Mouse (Mus musculus) c-Kit-negative CD71-positive TER-119-positive erythroid progenitor cells, embryonic 14.5 days (primary cell): ENCODE measurements at regions not wholly inside any gene's neighbourhood (a gene's known extent, or its start where the extent isn't known, plus 50 kb on each side); places are given as distances from the start of the nearest gene placed in this dataset.

Source experiments
- DNase-seq: peaks from one replicate; pipeline ENCODE4 v3.0.0-alpha.2; 2013; ENCODE audit warnings: low read depth, low spot score

DNA sequence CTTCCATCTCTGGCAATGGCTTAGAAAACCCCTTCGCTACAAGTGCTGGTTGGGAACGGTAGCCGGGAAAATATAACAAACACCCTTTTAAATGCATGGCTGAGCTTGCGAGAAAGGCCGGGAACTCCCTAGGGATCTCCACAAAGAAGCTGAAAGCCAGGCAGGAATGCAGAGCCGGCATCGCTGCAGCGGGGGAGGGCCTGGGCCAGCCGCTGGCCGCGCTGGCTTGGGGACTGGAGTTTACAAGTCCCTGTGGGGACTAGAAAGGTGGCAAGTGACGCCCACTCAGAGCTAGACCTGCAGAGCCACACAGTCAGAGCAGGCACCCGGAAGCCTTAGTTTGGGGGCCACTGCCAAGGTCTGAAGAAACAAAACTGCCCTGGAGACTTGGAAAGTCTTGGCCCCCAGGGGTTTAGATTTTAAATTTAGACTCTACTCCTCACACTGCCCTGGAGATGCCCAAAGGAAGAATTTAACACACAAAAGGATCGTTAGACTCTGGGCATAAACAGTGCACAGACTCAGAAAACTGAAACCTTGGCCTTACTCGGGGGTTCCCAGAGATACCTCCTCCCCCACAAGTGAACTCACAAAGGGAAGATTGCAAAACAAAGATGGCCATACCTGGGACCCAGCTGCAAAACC is 59.4 kb downstream of the 1700001O22Rik start:
- no peak for DNase-seq

GRCm38 (mm10) chr2:30743265-30743846 is 60.1 kb downstream of the 1700001O22Rik start:
- no peak for DNase-seq

DNA sequence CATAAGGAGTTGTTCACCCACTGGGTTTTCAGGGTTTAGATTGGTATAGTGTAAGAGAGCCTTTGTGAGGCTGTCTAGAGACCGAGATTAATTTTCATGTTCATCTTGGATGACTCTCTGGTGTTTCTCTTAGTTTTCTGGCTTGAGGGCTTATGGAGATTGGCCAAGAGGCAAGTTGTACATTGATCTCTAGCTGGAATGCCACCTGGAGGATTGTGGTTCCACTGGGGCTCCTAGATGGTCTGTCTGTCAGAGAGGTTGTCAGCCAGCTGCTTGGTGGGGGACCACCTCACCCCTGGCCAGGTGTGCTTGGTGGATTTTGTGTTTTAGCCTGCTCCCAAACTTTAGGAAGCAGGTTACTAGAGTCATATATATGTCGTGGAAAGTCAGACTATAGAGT is 62.0 kb downstream of the 1700001O22Rik start:
- DNase-seq: no peak

- DNase-seq: no peak
Measured at GRCm38 (mm10) chr2:30737759-30738158, 65.7 kb downstream of the 1700001O22Rik start.

GRCm38 (mm10) chr2:30736705-30737104 is 66.8 kb downstream of the 1700001O22Rik start:
- no peak for DNase-seq

DNA sequence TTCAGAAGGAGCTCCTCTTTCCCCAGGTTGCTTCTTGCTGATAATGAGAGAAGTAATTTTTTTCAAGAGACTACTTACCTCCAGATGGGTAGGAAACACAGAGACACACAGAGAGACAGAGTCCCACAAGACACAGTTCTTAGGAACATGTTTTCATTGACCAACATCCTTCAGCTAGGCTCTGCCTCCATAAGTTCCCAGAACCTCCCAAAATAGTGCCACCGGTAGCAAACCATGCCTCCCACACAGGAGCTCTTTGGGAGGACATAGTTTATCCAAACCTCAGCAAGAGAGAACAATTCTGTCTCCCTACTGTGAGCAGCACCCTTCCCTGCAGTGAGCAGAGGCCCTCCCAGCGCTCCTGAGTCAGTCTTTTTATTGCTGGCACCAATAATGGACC is 67.2 kb downstream of the 1700001O22Rik start:
- no peak for DNase-seq

DNA sequence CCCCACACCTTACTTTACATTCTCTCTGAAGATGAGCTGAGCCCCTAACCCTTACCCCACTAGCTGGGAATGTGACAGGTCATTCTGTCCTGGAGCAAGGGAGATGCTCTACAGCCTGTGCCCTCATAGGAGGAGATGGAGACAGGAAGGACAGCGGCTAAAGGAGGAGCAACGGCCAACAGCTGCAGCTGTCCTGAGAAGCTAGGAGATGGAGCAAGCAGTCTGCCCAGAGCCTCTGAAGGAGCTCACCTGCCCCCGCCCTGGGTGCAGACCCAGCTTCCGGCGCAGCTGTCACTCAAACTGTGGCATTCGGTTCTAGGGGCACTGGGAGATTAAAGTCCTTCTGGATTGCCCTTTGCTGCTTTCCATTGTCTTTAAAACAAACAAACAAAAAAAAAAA is 69.6 kb downstream of the 1700001O22Rik start:
- no peak for DNase-seq

- DNase-seq: no peak
Measured at GRCm38 (mm10) chr2:30731832-30732231, 71.6 kb downstream of the 1700001O22Rik start.

DNA sequence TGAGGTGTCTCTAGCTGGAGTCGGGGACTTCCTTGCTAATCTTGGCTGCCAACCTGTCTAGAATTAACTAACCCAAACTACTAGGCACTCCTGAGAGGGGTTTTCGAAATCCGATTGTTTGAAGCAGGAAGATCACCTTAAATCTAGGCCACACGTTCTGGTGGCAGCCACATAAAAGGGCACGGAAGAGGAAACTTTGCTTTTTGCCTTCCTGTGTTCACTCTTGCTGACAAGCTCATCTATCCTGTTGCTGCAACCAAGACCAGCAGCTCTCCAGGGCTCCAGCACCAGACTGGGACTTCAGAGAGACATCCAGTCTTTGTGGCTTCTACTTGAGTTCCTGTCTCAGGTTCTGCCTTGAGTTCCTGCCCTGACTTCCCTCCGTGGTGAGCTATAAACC is 75.5 kb downstream of the 1700001O22Rik start:
- no peak for DNase-seq

DNA sequence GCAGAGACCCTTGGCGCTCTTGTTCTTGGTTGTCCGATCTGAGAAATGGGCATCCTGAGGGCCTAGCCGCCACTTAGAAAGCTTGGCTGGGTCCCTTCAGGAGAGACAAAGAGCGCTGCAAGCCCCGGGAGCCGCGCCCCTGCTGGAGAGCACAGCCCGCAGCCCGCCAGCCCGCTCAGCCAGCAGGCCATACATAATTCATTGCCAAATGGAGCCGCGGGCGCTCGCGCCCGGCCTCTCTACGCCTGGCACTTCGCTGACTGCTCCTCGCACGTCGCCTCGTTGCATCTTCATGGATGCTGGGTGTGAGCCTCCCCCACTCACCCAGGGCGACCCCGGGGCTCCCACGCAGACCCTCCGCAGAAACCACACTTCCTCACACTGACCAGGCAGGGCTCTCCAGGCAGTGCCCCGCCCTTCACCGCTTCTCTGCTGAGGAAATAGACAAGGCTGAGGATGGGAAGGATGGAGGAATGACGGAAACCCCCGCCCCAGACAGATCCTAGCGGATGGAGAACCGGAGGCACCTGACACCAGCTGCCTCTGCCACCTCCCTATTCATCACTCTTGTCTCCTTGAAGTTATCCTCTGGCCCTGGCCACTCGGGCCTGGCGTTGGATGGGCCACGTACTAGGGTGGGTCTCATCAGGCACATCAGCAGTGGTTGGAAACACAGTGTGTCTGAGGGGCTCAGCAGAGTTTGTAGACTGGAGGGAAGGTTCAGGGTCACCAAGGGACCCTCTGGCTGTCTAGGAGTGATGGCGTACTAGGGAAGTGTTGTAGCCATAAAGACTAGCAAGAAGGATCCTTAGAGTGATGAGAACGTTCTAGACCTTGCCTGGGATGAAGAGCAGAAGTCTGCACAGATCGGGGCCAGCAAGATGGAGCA is 77.6 kb downstream of the 1700001O22Rik start:
- DNase-seq: no peak

DNA sequence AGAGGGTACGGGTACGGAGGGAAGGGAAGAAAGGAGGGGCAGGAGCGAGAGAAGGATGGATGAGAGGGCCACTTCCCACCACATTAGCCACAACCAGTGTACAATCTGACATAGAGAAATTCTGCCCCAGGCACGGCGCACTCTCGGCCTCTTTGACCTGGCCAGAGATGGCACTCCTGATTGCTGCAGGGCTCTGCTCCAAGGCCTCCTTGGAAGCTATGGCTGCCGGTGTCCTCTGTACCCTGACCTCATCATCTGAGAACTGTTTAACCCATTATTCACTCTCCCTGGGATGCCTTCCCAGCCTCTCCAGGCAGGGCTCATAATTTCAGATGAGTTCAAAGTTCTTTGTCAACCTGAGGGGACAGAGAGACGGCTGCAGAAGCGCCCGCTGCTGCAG is 78.3 kb downstream of the 1700001O22Rik start:
- no peak for DNase-seq

GRCm38 (mm10) chr2:30724521-30724920 is 78.9 kb downstream of the 1700001O22Rik start:
- DNase-seq: no peak

DNA sequence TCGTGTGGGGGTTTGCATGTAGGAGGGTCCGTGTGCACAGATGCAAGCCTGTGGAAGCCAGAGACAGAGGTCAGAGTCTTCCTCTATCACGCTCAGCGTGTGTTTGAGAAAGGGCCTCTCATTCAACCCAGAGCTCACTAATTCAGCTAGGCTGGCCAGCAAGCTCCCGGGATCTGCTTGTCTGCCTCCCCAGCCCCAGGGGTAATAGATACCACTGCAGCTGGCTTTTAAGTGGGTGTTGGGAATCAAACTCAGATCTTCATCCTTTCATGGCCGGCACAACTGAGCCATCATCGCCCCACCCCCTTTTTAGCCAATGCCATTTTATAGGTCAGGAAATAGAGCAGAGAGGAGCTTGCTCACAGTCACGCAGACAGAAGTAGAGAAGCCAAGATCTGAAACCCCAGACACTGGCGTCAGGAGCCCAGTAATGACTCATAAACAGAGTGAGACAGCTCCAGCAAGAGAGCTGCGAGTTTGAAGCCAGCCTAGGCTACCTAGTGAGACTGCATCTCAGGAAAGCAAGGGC is 80.3 kb downstream of the 1700001O22Rik start:
- no peak for DNase-seq

DNA sequence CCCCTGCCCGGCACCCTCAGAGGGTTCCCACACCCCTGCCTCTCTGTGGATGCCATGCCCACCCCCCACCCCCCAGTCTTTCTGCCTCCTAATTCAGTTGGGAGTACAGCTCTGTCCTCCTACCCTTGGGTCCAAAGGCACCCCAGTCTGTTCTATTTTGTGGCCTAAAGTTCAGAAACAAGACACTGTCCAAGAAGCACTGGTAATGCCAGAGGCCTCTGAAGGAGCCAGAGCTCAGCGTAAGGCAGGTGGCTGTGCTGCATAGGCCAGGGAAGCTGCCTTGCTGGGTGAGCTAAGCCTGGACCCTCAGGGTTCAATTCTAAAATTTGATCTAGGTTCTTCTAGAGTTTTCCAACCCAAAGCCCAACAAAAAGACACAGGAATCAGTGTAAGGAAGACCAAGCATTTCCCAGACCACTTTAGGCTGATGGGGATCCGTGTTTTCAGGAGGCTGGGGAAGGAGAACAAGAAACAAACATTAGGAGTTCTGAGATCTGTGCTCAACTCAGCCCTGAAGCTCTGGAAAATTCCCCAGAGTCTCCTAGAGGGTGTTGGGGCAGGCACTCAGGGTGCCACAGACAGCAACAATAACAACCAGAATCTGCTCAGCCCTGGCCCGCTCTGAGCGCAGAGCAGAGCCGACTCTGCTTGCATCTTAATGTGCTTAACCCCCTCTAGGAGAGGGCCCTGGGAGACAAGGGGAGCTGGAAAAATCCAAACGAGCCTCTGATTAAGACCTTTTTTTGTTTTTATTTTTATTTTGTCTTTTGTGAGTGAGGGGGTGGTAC is 81.0 kb downstream of the 1700001O22Rik start:
- no peak for DNase-seq

- no peak for DNase-seq
Measured at GRCm38 (mm10) chr2:30721473-30722262, 81.8 kb downstream of the 1700001O22Rik start.

DNA sequence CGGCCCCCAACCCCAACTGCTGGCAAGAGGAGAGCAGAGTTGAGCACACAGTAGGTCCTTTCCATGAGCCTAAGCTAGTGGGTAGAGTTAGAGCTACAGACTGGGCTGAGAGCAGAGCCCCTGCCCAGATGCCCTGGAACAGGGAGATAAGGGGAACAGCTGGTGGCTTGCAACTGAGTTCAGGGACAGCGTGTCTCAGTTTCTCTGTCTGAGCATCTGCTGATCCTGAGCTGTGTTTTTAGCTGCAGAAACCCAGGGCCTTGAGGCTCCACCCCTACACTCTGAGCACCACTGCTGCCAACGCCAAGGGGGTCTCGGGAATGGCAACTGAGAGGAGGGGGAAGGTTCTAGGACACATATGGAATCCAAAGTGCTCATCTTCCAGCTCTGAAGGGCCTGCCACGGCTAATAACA is 82.4 kb downstream of the 1700001O22Rik start:
- DNase-seq: no peak

DNA sequence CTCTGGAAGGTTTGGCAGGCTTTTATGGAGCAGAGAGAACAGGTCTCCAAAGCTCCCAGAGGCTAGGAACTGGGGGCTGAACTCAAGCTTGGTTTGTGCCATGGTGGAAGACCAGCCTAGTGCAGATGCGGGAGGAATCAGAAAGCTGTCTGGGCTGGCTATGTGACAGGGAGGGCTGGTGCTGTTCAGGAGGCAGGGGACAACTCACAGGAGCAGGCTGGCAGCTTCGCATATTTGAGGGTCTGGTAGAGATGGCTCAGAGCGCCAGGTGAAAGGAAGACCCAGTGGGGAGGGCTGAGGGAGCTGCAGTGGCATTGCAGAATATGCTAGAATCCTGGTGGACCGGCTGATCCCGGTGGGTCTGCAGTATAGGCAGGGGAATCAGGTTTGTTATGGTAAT is 83.2 kb downstream of the 1700001O22Rik start:
- DNase-seq: no peak

DNA sequence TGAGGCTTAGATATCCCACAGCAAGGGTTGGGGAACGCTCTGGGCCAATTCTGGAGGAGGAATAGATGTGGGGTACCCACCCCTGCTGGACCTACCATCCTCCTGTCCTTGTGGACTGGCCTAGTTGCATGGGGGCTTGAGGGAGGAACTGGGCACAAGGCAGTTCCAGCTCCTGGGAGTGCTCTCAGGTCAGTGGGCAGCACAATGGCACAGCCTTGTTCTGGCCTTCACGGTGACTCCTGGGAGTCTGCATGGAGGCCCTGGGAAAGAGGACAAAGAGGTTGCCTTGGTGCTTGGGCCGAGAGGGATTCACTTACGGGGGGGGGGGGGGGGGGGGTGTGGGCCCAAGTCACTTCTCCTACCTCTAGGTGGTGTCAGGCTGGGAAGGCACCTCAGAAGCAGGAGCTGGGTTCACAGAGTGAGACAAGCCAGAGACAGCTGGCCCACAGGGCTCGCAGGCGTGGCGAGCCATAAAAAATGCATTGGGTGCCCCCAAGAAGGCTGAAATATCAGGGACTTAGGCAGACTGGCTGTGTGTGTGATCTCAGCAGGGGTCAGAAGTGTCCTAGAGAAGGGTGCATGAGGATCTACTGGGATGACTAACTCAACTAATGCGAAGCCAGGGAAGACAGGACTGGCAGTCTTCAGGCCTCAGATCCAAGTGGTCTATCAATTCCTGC is 83.7 kb downstream of the 1700001O22Rik start:
- no peak for DNase-seq

- no peak for DNase-seq
Measured at GRCm38 (mm10) chr2:30718741-30719381, 84.6 kb downstream of the 1700001O22Rik start.

- no peak for DNase-seq
Measured at GRCm38 (mm10) chr2:30718329-30718675, 85.2 kb downstream of the 1700001O22Rik start.
